Mouse (Mus musculus): ENCODE data around the gene Slc16a13. TPM values are rescaled to one million over a fixed set of nuclear protein-coding genes. Genes with fewer than 3 reads are reported as not detected.

The Slc16a13 gene
- polyA plus RNA-seq (2015; fragmentation: Nextera tagmentation; extraction: Ambion mirVana): 4.8 and 7.5 TPM in 2 replicates

DNA sequence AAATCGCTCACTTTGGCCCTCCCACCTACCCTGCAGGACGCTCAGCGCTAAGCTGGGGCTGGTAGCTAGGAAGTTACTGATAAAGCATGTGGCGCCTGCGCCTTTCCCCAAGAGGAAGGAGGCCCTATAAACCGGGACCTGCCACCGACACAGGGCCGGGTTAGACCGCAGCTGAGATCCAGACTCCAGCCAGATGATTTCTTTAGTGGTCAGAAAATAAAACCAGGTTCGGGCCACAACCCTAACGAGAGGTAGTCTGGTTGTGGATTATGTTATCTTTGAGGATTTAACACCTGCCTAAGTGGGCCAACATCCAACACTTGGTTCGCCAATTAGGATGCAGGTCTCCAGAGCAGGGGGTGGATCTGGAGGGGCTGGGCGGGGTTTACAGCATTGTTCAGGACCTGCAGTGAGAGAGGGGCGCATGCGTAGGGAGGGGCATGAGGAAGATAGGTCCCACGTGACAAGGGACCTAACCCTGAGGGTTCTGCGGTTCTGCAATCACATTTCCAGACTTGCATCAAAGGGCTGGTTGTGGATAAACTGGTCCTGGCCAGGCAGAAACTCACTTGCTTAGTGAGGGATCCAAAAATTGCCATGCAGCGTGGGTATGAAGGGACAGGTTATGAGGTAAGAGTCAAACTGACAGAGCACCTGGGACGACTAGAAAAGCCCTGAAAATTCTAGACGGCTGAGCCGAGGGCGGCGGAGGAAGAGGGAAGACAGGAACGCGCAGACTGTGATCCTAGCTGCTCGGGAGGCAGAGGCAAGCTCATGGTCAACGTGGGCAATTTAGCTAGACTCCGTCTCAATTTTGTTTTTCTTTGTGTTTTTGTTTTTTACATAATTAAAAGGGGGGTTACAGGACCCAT lies at the start of gene Slc16a13:
TSS of gene Slc16a13 (minus strand) at position 334 of the 872 bp plus-strand sequence.
- peaks cover 14% of the 10 kb centered on the region; the same call in 1 of the 2 replicates for H3K36me3 ChIP-seq
- H3K27ac ChIP-seq: peak within 1 kb of the TSS; percentile 99
- WGBS (ENCODE audit: insufficient replicate concordance): under 1% methylated on average over 28 of the region's 28 CpGs
- peak; percentile 86 for ATAC-seq (ENCODE audit: low read depth)
- peak; percentile 95 for DNase-seq
- H3K27me3 ChIP-seq: peaks cover 24% of the 10 kb centered on the region
- peaks cover 76% of the 10 kb centered on the region for H3K4me1 ChIP-seq (replicated peaks)
- peak within 1 kb of the TSS; percentile 90 for H3K9ac ChIP-seq
- peak within 1 kb of the TSS; percentile 77 for H3K4me3 ChIP-seq (replicated peaks)
- H3K4me2 ChIP-seq: peak within 1 kb of the TSS; percentile 97
- no peaks in the 10 kb centered on the region for H3K9me3 ChIP-seq (replicated peaks)

DNA sequence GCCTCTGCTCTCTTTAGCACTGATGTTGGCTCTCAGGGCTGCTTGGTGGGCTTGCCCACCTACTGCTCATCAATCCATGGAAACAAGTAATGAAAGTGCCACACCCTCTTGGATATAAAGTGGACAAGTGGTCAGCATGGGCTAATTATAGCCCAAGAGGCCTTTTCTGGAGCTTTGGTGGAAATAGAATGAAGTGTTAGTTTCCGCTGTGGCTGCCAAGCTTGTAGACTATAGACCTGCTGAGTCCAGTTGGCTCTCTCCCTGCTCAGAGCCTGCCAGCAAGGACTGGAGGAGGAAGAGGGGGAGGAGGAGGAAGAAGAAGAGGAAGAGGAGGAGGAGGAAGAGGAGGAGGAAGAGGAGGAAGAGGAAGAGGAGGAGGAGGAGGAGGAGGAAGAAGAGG lies 45.5 kb upstream of the Slc16a13 start:
- Histone ChIP-seq H3K9ac (no peak overlapping the region), H3K36me3 (no peaks in the 10 kb centered on the region), H3K4me3 (replicated peaks) (no peak overlapping the region), H3K27me3 (no peaks in the 10 kb centered on the region), H3K4me1 (replicated peaks) (no peaks in the 10 kb centered on the region), H3K27ac (no peak overlapping the region), H3K4me2 (no peak overlapping the region), H3K9me3 (replicated peaks) (no peaks in the 10 kb centered on the region)
- DNase-seq (no peak), ATAC-seq (ENCODE audit: low read depth) (no peak)
- 70% methylated on average over 1 of the region's 1 CpGs for WGBS (ENCODE audit: insufficient replicate concordance)

GRCm38 (mm10) chr11:70265819-70266218 lies 45.0 kb upstream of the Slc16a13 start:
- no peaks in the 10 kb centered on the region for H3K9me3 ChIP-seq (replicated peaks)
- H3K27me3 ChIP-seq: no peaks in the 10 kb centered on the region
- no peak overlapping the region for H3K4me2 ChIP-seq
- no peaks in the 10 kb centered on the region for H3K36me3 ChIP-seq
- ATAC-seq (ENCODE audit: low read depth) (no peak), DNase-seq (no peak)
- no peaks in the 10 kb centered on the region for H3K4me1 ChIP-seq (replicated peaks)
- 56% methylated on average over 4 of the region's 4 CpGs for WGBS (ENCODE audit: insufficient replicate concordance)
- H3K9ac ChIP-seq: no peak overlapping the region
- H3K4me3 ChIP-seq (replicated peaks): no peak overlapping the region
- no peak overlapping the region for H3K27ac ChIP-seq

- no peaks in the 10 kb centered on the region for H3K27me3 ChIP-seq
- no peak overlapping the region for H3K9ac ChIP-seq
- 26% methylated on average over 3 of the region's 3 CpGs for WGBS (ENCODE audit: insufficient replicate concordance)
- H3K4me2 ChIP-seq: no peak overlapping the region
- H3K4me1 ChIP-seq (replicated peaks): no peaks in the 10 kb centered on the region
- H3K27ac ChIP-seq: no peak overlapping the region
- H3K9me3 ChIP-seq (replicated peaks): no peaks in the 10 kb centered on the region
- no peaks in the 10 kb centered on the region for H3K36me3 ChIP-seq
- ATAC-seq (ENCODE audit: low read depth) (no peak), DNase-seq (no peak)
- no peak overlapping the region for H3K4me3 ChIP-seq (replicated peaks)
Observed at GRCm38 (mm10) chr11:70265252-70265651, 44.4 kb upstream of the Slc16a13 start.

GRCm38 (mm10) chr11:70259035-70259434 lies 38.2 kb upstream of the Slc16a13 start:
- WGBS (ENCODE audit: insufficient replicate concordance): 77% methylated on average over 4 of the region's 4 CpGs
- Histone ChIP-seq H3K27me3 (peaks cover 36% of the 10 kb centered on the region), H3K27ac (no peak overlapping the region), H3K4me1 (replicated peaks) (peaks cover 8% of the 10 kb centered on the region; the same call in 1 of the 2 replicates), H3K9me3 (replicated peaks) (no peaks in the 10 kb centered on the region), H3K4me2 (no peak overlapping the region), H3K36me3 (no peaks in the 10 kb centered on the region), H3K4me3 (replicated peaks) (no peak overlapping the region), H3K9ac (no peak overlapping the region)
- ATAC-seq (ENCODE audit: low read depth) (no peak), DNase-seq (no peak)

GRCm38 (mm10) chr11:70254931-70255531 lies 34.2 kb upstream of the Slc16a13 start, which contains the start of gene Alox12:
TSS of gene Alox12 (minus strand) at chr11:70255353.
- peak within 1 kb of the TSS; percentile 26; the same call in 1 of the 2 replicates for H3K9ac ChIP-seq
- H3K27me3 ChIP-seq: peaks cover 71% of the 10 kb centered on the region

DNA sequence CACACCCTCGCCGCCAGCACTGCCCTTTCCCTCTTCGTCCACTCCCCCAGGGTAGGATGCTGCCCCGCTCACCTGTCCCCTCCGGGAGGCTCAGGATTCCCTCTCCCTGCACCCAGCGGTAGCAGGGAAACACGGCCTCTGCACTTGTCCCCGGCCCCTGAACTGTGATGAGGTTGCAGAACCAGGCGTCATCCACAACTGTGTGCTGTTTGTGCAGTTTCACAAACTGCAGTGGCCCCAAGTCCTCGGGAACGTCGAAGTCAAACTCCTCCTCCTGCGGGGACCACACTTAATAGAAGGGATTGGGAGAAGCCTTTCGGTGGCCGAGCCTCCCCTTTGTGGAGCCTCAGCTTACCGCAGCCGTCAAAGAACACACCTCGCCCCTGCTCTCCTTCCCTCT lies 33.5 kb upstream of the Slc16a13 start:
- no peaks in the 10 kb centered on the region for H3K36me3 ChIP-seq
- peak overlapping the region; percentile 43 for H3K4me2 ChIP-seq
- H3K27me3 ChIP-seq: peaks cover 72% of the 10 kb centered on the region
- H3K4me1 ChIP-seq (replicated peaks): peaks cover 8% of the 10 kb centered on the region; the same call in 1 of the 2 replicates
- H3K27ac ChIP-seq: no peak overlapping the region
- no peaks in the 10 kb centered on the region for H3K9me3 ChIP-seq (replicated peaks)
- ATAC-seq (ENCODE audit: low read depth) (no peak), DNase-seq (no peak)
- WGBS (ENCODE audit: insufficient replicate concordance): 6% methylated on average over 18 of the region's 18 CpGs
- H3K4me3 ChIP-seq (replicated peaks): peak overlapping the region; percentile 35
- peak overlapping the region; percentile 13; the same call in 1 of the 2 replicates for H3K9ac ChIP-seq

More at GRCm38 (mm10) chr11:70254931-70255531, 34.2 kb upstream of the Slc16a13 start, which contains the start of gene Alox12:
- H3K9me3 ChIP-seq (replicated peaks): no peaks in the 10 kb centered on the region
- no peaks in the 10 kb centered on the region for H3K36me3 ChIP-seq
- ATAC-seq (ENCODE audit: low read depth) (no peak), DNase-seq (no peak)
- peak within 1 kb of the TSS; percentile 43 for H3K4me2 ChIP-seq
- no peak within 1 kb of the TSS for H3K27ac ChIP-seq
- H3K4me1 ChIP-seq (replicated peaks): peaks cover 8% of the 10 kb centered on the region; the same call in 1 of the 2 replicates
- 3% methylated on average over 25 of the region's 25 CpGs for WGBS (ENCODE audit: insufficient replicate concordance)
- peak within 1 kb of the TSS; percentile 35 for H3K4me3 ChIP-seq (replicated peaks)

GRCm38 (mm10) chr11:70251853-70252252 lies 31.0 kb upstream of the Slc16a13 start:
- 51% methylated on average over 8 of the region's 8 CpGs for WGBS (ENCODE audit: insufficient replicate concordance)
- Histone ChIP-seq H3K9me3 (replicated peaks) (no peaks in the 10 kb centered on the region), H3K27ac (no peak overlapping the region), H3K4me1 (replicated peaks) (peaks cover 8% of the 10 kb centered on the region; the same call in 1 of the 2 replicates), H3K27me3 (peaks cover 71% of the 10 kb centered on the region), H3K36me3 (no peaks in the 10 kb centered on the region), H3K4me3 (replicated peaks) (no peak overlapping the region), H3K9ac (no peak overlapping the region), H3K4me2 (no peak overlapping the region)
- ATAC-seq (ENCODE audit: low read depth) (0 out of 2 replicates have a peak, but pooled peaks have one; percentile 26), DNase-seq (no peak)

DNA sequence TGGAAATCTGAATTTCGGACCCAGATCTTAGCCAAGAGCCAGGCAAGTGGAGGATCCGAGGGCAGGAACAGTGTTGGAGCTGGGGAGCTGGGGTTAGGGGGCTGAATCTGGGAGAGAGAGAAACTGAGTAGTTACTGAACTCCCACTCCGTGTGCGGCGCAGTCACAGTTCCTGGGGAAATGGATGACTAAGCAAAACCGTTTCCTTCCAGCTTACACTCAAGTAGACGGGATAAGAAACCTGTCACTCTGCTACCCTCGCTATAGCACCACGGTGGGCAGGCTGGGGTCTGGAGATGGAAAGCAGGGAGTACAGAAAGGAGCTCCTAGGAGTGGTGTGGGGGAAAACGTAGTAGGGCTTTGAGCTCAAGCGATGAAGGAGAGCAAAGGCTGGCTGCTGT lies 29.3 kb upstream of the Slc16a13 start:
- 21% methylated on average over 11 of the region's 11 CpGs for WGBS (ENCODE audit: insufficient replicate concordance)
- peaks cover 8% of the 10 kb centered on the region; the same call in 1 of the 2 replicates for H3K4me1 ChIP-seq (replicated peaks)
- H3K36me3 ChIP-seq: no peaks in the 10 kb centered on the region
- H3K27me3 ChIP-seq: peaks cover 63% of the 10 kb centered on the region
- H3K4me2 ChIP-seq: no peak overlapping the region
- no peak overlapping the region for H3K9ac ChIP-seq
- H3K4me3 ChIP-seq (replicated peaks): no peak overlapping the region
- H3K27ac ChIP-seq: no peak overlapping the region
- no peaks in the 10 kb centered on the region for H3K9me3 ChIP-seq (replicated peaks)
- DNase-seq (no peak), ATAC-seq (ENCODE audit: low read depth) (no peak)

GRCm38 (mm10) chr11:70247136-70247845 lies 26.4 kb upstream of the Slc16a13 start:
- ATAC-seq (ENCODE audit: low read depth) (no peak), DNase-seq (peak; percentile 49)
- Histone ChIP-seq H3K27me3 (peaks cover 41% of the 10 kb centered on the region), H3K36me3 (no peaks in the 10 kb centered on the region), H3K4me3 (replicated peaks) (no peak overlapping the region), H3K4me2 (no peak overlapping the region), H3K9me3 (replicated peaks) (no peaks in the 10 kb centered on the region), H3K9ac (no peak overlapping the region), H3K4me1 (replicated peaks) (no peaks in the 10 kb centered on the region), H3K27ac (no peak overlapping the region)
- WGBS (ENCODE audit: insufficient replicate concordance): 45% methylated on average over 9 of the region's 9 CpGs

DNA sequence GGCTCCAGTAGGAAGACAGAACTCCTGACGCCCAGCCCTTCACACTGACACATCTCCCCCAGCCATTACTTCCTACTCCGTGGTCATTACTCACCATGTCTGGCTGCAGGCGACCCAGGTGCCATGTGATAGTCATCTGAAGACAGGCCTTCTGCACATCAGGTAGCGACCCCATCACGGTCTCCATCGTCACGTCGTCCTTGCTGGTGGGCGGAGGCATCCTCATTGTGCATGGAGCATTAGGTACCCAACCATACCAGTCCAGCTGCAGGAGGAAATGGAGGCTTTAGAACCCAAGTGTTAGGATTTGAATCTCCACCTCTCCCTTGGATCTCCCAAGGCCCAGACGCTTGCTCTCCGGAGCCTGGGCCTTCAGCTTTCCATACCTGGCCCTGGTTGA lies 21.7 kb upstream of the Slc16a13 start:
- WGBS (ENCODE audit: insufficient replicate concordance): 54% methylated on average over 11 of the region's 11 CpGs
- no peaks in the 10 kb centered on the region for H3K9me3 ChIP-seq (replicated peaks)

More for the DNA sequence above, 21.7 kb upstream of the Slc16a13 start:
- H3K4me2 ChIP-seq: no peak overlapping the region
- DNase-seq (no peak), ATAC-seq (ENCODE audit: low read depth) (no peak)
- H3K27me3 ChIP-seq: peaks cover 15% of the 10 kb centered on the region; the same call in 1 of the 2 replicates
- H3K27ac ChIP-seq: no peak overlapping the region
- H3K4me3 ChIP-seq (replicated peaks): no peak overlapping the region
- no peaks in the 10 kb centered on the region for H3K36me3 ChIP-seq
- peaks cover 16% of the 10 kb centered on the region for H3K4me1 ChIP-seq (replicated peaks)
- H3K9ac ChIP-seq: no peak overlapping the region
